Mouse (Mus musculus): ENCODE measurements around the gene Col4a2.

- no peak for TF ChIP-seq CTCF (conservative IDR thresholded peaks at IDR 0.05; ENCODE audit: low read length)
- no peak for TF ChIP-seq NANOG (IDR thresholded peaks at IDR 0.05; ENCODE audit: borderline replicate concordance, low read length)
- TF ChIP-seq POU5F1 (IDR thresholded peaks at IDR 0.05; ENCODE audit: borderline replicate concordance, low read length): no peak
Observed at GRCm38 (mm10) chr8:11460934-11461333, 148.3 kb downstream of the Col4a2 start.
